Mouse (Mus musculus) G1E (cell line): Measurements from ENCODE around the gene Tut7.

Experiments used
- CTCF ChIP-seq: IDR thresholded peaks from 2 replicates; pipeline ENCODE4 v1.5.1; 2012; ENCODE audit warnings: low read depth, low read length, inconsistent platforms, mixed read lengths
- GATA1 ChIP-seq: IDR thresholded peaks from 2 replicates; pipeline ENCODE4 v1.6.1; 2012; ENCODE audit warnings: borderline replicate concordance, low read length, inconsistent platforms, mixed read lengths

DNA sequence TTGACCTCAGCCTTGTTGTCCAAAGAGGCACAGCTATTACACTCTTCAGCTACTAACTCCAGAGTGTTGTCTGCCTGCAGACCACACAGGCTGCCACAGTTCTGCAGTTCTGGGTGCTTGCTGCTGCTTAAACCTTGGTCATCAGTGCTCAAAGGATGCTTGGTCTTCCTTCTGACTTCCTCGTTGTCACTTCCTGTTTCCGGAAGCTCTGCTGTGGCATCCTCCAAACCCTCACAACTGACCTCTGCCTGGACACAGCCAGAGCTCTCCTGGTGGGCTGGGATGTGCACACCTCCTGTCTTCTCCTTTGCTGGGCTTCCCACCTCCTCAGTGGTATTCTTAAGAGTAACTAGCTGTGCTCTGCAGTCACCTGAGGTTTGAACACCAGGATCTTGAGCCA, 22.9 kb downstream of the Tut7 start:
- TF ChIP-seq CTCF (no peak), GATA1 (no peak)
